Mouse (Mus musculus): Measurements from ENCODE around the gene Gcfc2. TPM values are rescaled to one million over a fixed set of nuclear protein-coding genes. Genes with fewer than 3 reads are reported as not detected.

Gene Gcfc2
- polyA plus RNA-seq, 1 experiment from 2014 or later = 7.6 TPM

DNA sequence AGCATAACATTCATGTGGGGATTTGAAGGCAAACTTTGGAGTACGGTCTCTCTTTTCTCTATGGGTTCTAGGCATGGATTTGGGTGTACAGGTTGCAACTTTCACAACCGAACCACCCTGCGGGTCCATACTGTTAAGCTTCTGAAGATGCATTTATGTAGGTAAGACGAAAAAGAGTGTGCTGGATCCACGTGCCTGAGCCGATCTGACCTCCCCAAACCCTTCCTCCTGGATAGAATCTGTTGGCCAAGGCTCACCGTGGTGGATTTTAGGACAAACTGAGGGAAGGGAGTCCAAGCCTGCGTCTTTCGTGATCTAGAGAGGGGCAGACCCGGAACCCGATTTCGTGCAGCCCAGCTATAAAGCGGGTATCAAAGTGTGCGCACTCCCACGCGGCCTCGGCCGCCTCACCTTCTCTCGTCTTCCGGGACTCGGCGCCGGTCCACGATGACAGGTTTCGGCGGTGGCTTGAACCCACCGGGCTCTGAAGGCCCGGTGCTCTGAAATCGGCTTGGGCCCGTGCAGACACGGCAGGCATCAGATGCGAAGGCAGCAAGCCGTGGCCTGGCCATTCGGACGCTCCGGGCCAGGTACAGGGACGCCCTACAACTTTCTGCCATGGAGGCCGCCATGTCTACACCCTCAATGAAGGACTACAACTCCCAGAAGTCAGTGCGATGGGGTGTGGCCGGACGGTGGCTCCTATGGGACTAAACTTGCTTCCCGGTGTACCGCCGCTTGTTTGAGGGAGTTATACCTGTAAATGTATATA is 42.0 kb downstream of the Gcfc2 start, which contains the start of gene Mrpl19:
Gene Mrpl19 (minus strand): TSS at position 663 of the 772 bp plus-strand sequence.
- under 1% methylated on average over 44 of the region's 44 CpGs for WGBS
- H3K4me2 ChIP-seq (ENCODE audit: low read length) = peak within 1 kb of the TSS; percentile 63
- peak within 1 kb of the TSS; percentile 72 for H3K9ac ChIP-seq (ENCODE audit: low read depth, low read length)
- H3K36me3 ChIP-seq (ENCODE audit: control insufficient read depth, insufficient read depth, low read length) = peaks cover 12% of the 10 kb centered on the region
- peak within 1 kb of the TSS; percentile 71 for H3K4me3 ChIP-seq (ENCODE audit: low read depth, low read length)
- H3K4me1 ChIP-seq (ENCODE audit: control insufficient read depth, insufficient read depth, low read length) = peaks cover 11% of the 10 kb centered on the region
- no peak within 1 kb of the TSS for H3K27ac ChIP-seq (ENCODE audit: low read length)
- peak; percentile 99 for ATAC-seq
- H3K27me3 ChIP-seq (ENCODE audit: control insufficient read depth, insufficient read depth, low read depth, low read length) = no peaks in the 10 kb centered on the region
- no peaks in the 10 kb centered on the region for H3K9me3 ChIP-seq (replicated peaks; ENCODE audit: control insufficient read depth, low read length, poor library complexity, severe bottlenecking)

DNA sequence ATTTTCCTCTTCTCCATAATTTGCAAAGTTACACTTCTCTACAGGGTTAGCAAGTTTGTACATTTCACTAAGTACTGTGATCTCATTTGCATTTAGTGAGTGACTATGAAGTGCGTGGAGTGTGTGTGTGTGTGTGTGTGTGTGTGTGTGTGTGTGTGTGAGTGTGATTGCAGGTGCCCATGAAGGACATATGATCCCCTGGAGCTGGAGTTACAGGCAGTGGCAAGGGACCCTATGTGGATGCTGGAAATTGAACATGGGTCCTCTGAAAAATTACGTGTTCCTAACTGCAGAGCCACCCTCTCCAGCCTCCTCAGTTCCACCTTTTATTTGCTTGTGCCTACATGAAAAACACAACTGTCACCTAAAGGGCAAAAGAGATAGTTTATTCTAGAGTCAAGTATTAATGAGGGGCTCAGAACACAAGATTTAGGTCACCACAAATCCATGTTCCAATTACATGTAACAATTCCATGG is 42.6 kb downstream of the Gcfc2 start:
- H3K4me1 ChIP-seq (ENCODE audit: control insufficient read depth, insufficient read depth, low read length) = peaks cover 11% of the 10 kb centered on the region
- no peak overlapping the region for H3K27ac ChIP-seq (ENCODE audit: low read length)
- H3K4me2 ChIP-seq (ENCODE audit: low read length) = peak overlapping the region; percentile 63
- H3K4me3 ChIP-seq (ENCODE audit: low read depth, low read length) = peak overlapping the region; percentile 71
- H3K9me3 ChIP-seq (replicated peaks; ENCODE audit: control insufficient read depth, low read length, poor library complexity, severe bottlenecking) = no peaks in the 10 kb centered on the region
- peaks cover 9% of the 10 kb centered on the region for H3K36me3 ChIP-seq (ENCODE audit: control insufficient read depth, insufficient read depth, low read length)
- peak overlapping the region; percentile 72; the same call in 1 of the 2 replicates for H3K9ac ChIP-seq (ENCODE audit: low read depth, low read length)
- WGBS = 39% methylated on average over 2 of the region's 2 CpGs
- H3K27me3 ChIP-seq (ENCODE audit: control insufficient read depth, insufficient read depth, low read depth, low read length) = no peaks in the 10 kb centered on the region
- peak; percentile 78; the same call in 1 of the 2 replicates for ATAC-seq

DNA sequence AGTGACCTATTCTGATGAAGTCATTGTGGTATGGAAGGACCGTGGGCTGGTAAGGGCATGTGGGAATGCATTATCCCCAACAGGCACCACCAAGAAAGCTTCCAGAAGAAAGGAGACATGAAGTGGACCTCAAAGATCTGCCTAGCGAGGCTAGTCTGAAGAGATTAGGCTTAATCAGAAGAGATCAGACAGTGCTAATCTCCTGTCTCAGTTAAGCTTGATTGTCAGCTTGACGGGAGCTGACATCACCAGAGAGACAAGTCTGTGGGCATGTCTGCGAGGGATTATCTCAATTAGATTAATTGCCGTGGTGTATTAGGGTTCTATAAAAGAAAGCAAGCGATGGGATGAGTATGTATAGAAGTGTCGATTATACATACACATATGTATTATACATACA is 47.7 kb downstream of the Gcfc2 start:
- Histone ChIP-seq H3K4me1 (ENCODE audit: control insufficient read depth, insufficient read depth, low read length) (no peaks in the 10 kb centered on the region), H3K9ac (ENCODE audit: low read depth, low read length) (no peak overlapping the region), H3K27ac (ENCODE audit: low read length) (no peak overlapping the region), H3K4me3 (ENCODE audit: low read depth, low read length) (no peak overlapping the region), H3K36me3 (ENCODE audit: control insufficient read depth, insufficient read depth, low read length) (no peaks in the 10 kb centered on the region), H3K27me3 (ENCODE audit: control insufficient read depth, insufficient read depth, low read depth, low read length) (no peaks in the 10 kb centered on the region), H3K9me3 (replicated peaks; ENCODE audit: control insufficient read depth, low read length, poor library complexity, severe bottlenecking) (no peaks in the 10 kb centered on the region), H3K4me2 (ENCODE audit: low read length) (no peak overlapping the region)
- no peak for ATAC-seq
- 30% methylated on average over 7 of the region's 7 CpGs for WGBS

DNA sequence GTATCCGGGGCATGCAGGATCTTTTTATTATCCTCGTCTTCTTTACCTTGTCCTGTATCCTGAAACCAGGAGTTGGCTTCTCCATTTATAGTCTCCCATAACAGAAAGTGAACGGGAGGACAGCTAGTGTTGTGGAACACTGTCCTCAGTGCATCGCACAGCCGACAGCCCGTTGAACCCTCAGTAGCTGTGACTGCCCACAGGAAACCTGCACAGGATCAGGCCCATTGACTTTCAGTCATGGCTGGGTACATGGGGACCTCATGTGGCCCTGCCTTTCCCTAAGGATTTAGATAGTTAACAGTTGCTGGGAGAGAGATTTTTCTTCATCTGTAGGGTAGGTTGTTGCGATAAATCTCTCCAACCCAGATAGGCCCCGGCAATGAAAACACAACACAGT is 49.1 kb downstream of the Gcfc2 start:
- no peaks in the 10 kb centered on the region for H3K4me1 ChIP-seq (ENCODE audit: control insufficient read depth, insufficient read depth, low read length)
- H3K4me2 ChIP-seq (ENCODE audit: low read length) = no peak overlapping the region
- no peaks in the 10 kb centered on the region for H3K9me3 ChIP-seq (replicated peaks; ENCODE audit: control insufficient read depth, low read length, poor library complexity, severe bottlenecking)
- H3K27me3 ChIP-seq (ENCODE audit: control insufficient read depth, insufficient read depth, low read depth, low read length) = no peaks in the 10 kb centered on the region; the same call in 1 of the 2 replicates
- 87% methylated on average over 8 of the region's 8 CpGs for WGBS
- no peak for ATAC-seq
- no peak overlapping the region for H3K4me3 ChIP-seq (ENCODE audit: low read depth, low read length)
- no peaks in the 10 kb centered on the region for H3K36me3 ChIP-seq (ENCODE audit: control insufficient read depth, insufficient read depth, low read length)
- H3K27ac ChIP-seq (ENCODE audit: low read length) = no peak overlapping the region
- no peak overlapping the region for H3K9ac ChIP-seq (ENCODE audit: low read depth, low read length)

DNA sequence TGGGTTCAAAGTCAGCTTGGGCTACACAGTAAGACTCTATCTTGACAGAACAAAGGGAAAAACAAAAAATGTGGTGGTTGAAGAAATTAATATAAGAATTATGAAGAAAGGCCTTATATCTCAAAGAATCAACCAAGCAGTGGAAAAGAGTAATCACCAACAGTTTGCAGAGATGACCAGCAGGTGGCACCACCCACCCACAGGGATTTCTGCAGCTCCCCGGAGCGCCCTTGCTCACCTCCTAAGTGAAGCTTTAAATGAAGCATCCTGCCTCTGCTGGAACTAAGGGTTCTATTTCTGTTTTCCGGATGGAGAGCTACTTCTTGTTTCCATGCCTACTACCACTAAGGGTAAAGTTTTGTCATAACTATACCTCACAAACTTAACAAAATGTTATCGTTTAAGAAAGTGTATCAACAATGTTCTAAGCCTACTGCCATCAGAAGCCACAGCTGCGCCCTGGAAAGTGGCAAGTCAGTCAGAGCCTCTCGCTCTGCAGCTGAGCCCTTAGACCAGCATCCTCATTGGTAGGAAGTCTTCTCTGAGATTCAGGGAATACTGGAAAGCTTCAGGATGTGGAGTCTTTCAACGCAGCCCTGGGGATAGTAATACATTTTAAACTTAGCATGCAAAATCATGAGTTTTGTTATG is 52.6 kb downstream of the Gcfc2 start:
- H3K4me1 ChIP-seq (ENCODE audit: control insufficient read depth, insufficient read depth, low read length) = no peaks in the 10 kb centered on the region
- no peaks in the 10 kb centered on the region for H3K36me3 ChIP-seq (ENCODE audit: control insufficient read depth, insufficient read depth, low read length)
- no peaks in the 10 kb centered on the region; the same call in 1 of the 2 replicates for H3K27me3 ChIP-seq (ENCODE audit: control insufficient read depth, insufficient read depth, low read depth, low read length)
- H3K27ac ChIP-seq (ENCODE audit: low read length) = no peak overlapping the region
- no peak overlapping the region for H3K4me3 ChIP-seq (ENCODE audit: low read depth, low read length)
- WGBS = 35% methylated on average over 7 of the region's 7 CpGs
- no peak overlapping the region for H3K4me2 ChIP-seq (ENCODE audit: low read length)
- H3K9ac ChIP-seq (ENCODE audit: low read depth, low read length) = no peak overlapping the region
- peak; percentile 69; the same call in 1 of the 2 replicates for ATAC-seq
- H3K9me3 ChIP-seq (replicated peaks; ENCODE audit: control insufficient read depth, low read length, poor library complexity, severe bottlenecking) = no peaks in the 10 kb centered on the region

DNA sequence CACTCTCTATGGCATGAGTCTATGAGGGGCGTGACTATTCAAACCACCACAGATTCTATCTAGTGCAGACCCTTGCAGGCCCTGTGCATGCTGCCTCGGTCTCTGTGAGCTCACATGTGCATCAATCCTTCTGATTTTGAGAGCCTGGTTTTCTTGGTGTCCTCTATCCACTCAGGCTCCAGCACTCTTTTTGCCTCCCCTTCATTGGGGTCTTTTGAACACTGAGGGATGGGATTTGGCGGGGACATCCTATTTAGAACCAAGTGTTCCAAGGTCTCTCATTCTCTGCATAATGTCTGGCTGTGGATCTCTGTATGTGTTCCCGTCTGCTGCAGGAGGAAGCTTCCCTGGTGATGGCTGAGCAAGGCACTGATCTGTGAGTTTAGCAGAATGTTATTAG is 55.8 kb downstream of the Gcfc2 start:
- no peak for ATAC-seq
- H3K9ac ChIP-seq (ENCODE audit: low read depth, low read length) = no peak overlapping the region
- H3K9me3 ChIP-seq (replicated peaks; ENCODE audit: control insufficient read depth, low read length, poor library complexity, severe bottlenecking) = no peaks in the 10 kb centered on the region
- no peaks in the 10 kb centered on the region for H3K36me3 ChIP-seq (ENCODE audit: control insufficient read depth, insufficient read depth, low read length)
- no peaks in the 10 kb centered on the region for H3K4me1 ChIP-seq (ENCODE audit: control insufficient read depth, insufficient read depth, low read length)
- H3K4me3 ChIP-seq (ENCODE audit: low read depth, low read length) = no peak overlapping the region
- H3K27me3 ChIP-seq (ENCODE audit: control insufficient read depth, insufficient read depth, low read depth, low read length) = no peaks in the 10 kb centered on the region; the same call in 1 of the 2 replicates
- no peak overlapping the region for H3K27ac ChIP-seq (ENCODE audit: low read length)
- H3K4me2 ChIP-seq (ENCODE audit: low read length) = no peak overlapping the region
- 83% methylated on average over 4 of the region's 4 CpGs for WGBS

DNA sequence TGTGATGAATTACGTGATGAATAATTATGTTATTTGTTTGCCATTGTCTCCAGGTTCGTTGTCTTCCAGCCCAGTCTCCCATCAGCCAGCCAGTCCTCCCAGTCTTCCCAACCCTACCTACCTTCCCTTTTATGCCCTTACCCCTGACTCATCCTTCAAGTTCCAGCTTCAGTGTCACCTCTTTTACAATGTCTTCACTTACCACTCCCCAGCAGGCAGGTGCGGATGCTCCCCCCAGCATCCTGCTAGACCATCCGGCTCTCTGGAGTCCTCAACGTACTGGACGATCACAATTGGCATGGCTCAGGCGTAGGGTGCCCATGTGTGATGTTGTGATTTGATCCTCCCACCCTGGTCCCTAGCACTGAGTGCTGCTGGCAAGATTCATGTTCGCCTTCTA is 62.7 kb downstream of the Gcfc2 start:
- Histone ChIP-seq H3K4me3 (ENCODE audit: low read depth, low read length) (no peak overlapping the region), H3K9me3 (replicated peaks; ENCODE audit: control insufficient read depth, low read length, poor library complexity, severe bottlenecking) (no peaks in the 10 kb centered on the region), H3K27me3 (ENCODE audit: control insufficient read depth, insufficient read depth, low read depth, low read length) (peaks cover 3% of the 10 kb centered on the region; the same call in 1 of the 2 replicates), H3K27ac (ENCODE audit: low read length) (no peak overlapping the region), H3K9ac (ENCODE audit: low read depth, low read length) (no peak overlapping the region), H3K4me1 (ENCODE audit: control insufficient read depth, insufficient read depth, low read length) (no peaks in the 10 kb centered on the region), H3K36me3 (ENCODE audit: control insufficient read depth, insufficient read depth, low read length) (no peaks in the 10 kb centered on the region), H3K4me2 (ENCODE audit: low read length) (no peak overlapping the region)
- 92% methylated on average over 8 of the region's 8 CpGs for WGBS
- no peak for ATAC-seq

DNA sequence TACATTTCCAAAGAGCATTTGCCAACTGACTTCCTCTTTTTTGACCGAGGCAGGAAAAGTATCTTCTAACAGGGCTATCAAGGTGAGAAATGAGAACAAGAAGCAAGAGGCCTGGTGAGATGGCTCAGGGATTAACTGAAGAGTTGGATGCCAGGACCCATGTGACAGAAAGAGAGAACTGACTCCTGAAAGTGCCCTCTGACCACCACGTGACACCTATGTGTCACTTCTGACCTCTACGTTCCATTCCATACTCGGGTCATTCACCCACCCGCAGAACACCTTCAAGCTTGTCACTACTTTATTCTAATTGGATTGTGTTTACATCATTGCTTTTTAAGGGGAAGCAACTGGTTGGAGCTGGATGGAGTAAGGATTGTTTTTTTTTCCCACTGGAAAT is 63.1 kb downstream of the Gcfc2 start:
- Histone ChIP-seq H3K27ac (ENCODE audit: low read length) (no peak overlapping the region), H3K4me1 (ENCODE audit: control insufficient read depth, insufficient read depth, low read length) (no peaks in the 10 kb centered on the region), H3K9me3 (replicated peaks; ENCODE audit: control insufficient read depth, low read length, poor library complexity, severe bottlenecking) (no peaks in the 10 kb centered on the region), H3K27me3 (ENCODE audit: control insufficient read depth, insufficient read depth, low read depth, low read length) (peaks cover 3% of the 10 kb centered on the region; the same call in 1 of the 2 replicates), H3K36me3 (ENCODE audit: control insufficient read depth, insufficient read depth, low read length) (no peaks in the 10 kb centered on the region), H3K4me3 (ENCODE audit: low read depth, low read length) (no peak overlapping the region), H3K9ac (ENCODE audit: low read depth, low read length) (no peak overlapping the region), H3K4me2 (ENCODE audit: low read length) (no peak overlapping the region)
- ATAC-seq = no peak
- WGBS = 51% methylated on average over 5 of the region's 5 CpGs

DNA sequence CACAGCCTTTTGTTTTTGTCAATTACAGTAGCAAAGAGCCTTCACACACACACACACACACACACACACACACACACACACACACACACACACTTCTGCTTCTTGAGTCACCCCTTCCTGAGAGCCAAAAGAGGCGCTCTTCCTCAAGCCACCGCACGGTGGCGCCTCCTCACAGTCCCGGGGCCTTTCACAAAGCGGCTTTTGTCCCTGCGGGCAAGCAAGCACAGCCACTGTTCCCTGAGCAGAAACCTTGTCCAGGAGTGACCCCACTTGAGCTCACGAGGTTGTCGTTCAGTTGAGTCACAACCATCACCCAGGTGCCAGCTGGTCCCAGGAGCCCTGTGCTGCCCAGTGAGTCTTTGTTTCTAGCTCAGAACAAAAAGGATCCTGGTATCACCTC is 63.5 kb downstream of the Gcfc2 start:
- ATAC-seq = peak; percentile 29; the same call in 1 of the 2 replicates
- no peaks in the 10 kb centered on the region for H3K9me3 ChIP-seq (replicated peaks; ENCODE audit: control insufficient read depth, low read length, poor library complexity, severe bottlenecking)
- H3K4me2 ChIP-seq (ENCODE audit: low read length) = no peak overlapping the region
- H3K4me3 ChIP-seq (ENCODE audit: low read depth, low read length) = no peak overlapping the region
- no peak overlapping the region for H3K27ac ChIP-seq (ENCODE audit: low read length)
- no peaks in the 10 kb centered on the region for H3K36me3 ChIP-seq (ENCODE audit: control insufficient read depth, insufficient read depth, low read length)
- H3K27me3 ChIP-seq (ENCODE audit: control insufficient read depth, insufficient read depth, low read depth, low read length) = peaks cover 3% of the 10 kb centered on the region; the same call in 1 of the 2 replicates
- 0% methylated on average over 9 of the region's 9 CpGs for WGBS
- no peak overlapping the region for H3K9ac ChIP-seq (ENCODE audit: low read depth, low read length)
- H3K4me1 ChIP-seq (ENCODE audit: control insufficient read depth, insufficient read depth, low read length) = no peaks in the 10 kb centered on the region
